Mouse (Mus musculus) heart, embryonic 16.5 days (tissue): ENCODE data around the gene Pwwp2a. TPM values are rescaled to one million over a fixed set of nuclear protein-coding genes. Genes with fewer than 3 reads are reported as not detected.

Experiments used
- ATAC-seq: fragments of 200-750 bp; cut with Nextera tagmentation; replicated peaks from 2 replicates; pipeline ENCODE4 v1.8.0; 2017; ENCODE audit warnings: moderate number of reproducible peaks; ENCODE audit not compliant: insufficient read depth, low FRiP score; ENCODE audit errors: extremely low read depth
- H3K27ac ChIP-seq: fragments of 300-500 bp; sonication (generic); 2 replicates; pipeline ENCODE4 v1.5.1; 2014; ENCODE audit warnings: mild to moderate bottlenecking, low read length, control low read depth, moderate library complexity
- H3K27me3 ChIP-seq: fragments of 300-500 bp; sonication (generic); 2 replicates; pipeline ENCODE4 v1.6.1; 2014; ENCODE audit warnings: low read length, mixed read lengths; ENCODE audit not compliant: control insufficient read depth, insufficient read depth
- H3K36me3 ChIP-seq: fragments of 300-500 bp; sonication (generic); 2 replicates; pipeline ENCODE4 v1.6.1; 2014; ENCODE audit not compliant: control insufficient read depth, insufficient read depth
- H3K4me1 ChIP-seq: fragments of 300-500 bp; sonication (generic); 2 replicates; pipeline ENCODE4 v1.6.1; 2014; ENCODE audit warnings: low read length, mixed read lengths; ENCODE audit not compliant: control insufficient read depth, insufficient read depth
- H3K4me2 ChIP-seq: fragments of 300-500 bp; sonication (generic); 2 replicates; pipeline ENCODE4 v1.6.1; 2014; ENCODE audit warnings: low read depth, mild to moderate bottlenecking, control low read depth, low read length
- H3K4me3 ChIP-seq: fragments of 300-500 bp; sonication (generic); 2 replicates; pipeline ENCODE4 v1.5.1; 2014; ENCODE audit warnings: mild to moderate bottlenecking, control low read depth, low read length
- H3K9ac ChIP-seq: fragments of 300-500 bp; sonication (generic); 2 replicates; pipeline ENCODE4 v1.6.1; 2014; ENCODE audit warnings: low read length, control low read depth
- H3K9me3 ChIP-seq: fragments of 300-500 bp; sonication (generic); replicated peaks from 2 replicates; pipeline ENCODE4 v1.6.1; 2016; ENCODE audit warnings: low read length; ENCODE audit not compliant: control insufficient read depth
- WGBS: fragments of 180-500 bp; shearing (Covaris S2); extraction: QIAGEN DNeasy Blood & Tissue Kit; methylation state at CpG from one replicate; pipeline ENCODE4 v1.1.7; 2014; 5-methylcytosine and 5-hydroxymethylcytosine counted together
- polyA plus RNA-seq: library from polyadenylated mRNA; unstranded; fragments of >200 nt; fragmentation: Nextera tagmentation; extraction: Ambion mirVana; gene quantifications from 2 replicates; pipeline ENCODE4 v1.2.1, GENCODE M21; 2015

Gene Pwwp2a
- polyA plus RNA-seq, 1 experiment from 2014 or later = 15.5 TPM

DNA sequence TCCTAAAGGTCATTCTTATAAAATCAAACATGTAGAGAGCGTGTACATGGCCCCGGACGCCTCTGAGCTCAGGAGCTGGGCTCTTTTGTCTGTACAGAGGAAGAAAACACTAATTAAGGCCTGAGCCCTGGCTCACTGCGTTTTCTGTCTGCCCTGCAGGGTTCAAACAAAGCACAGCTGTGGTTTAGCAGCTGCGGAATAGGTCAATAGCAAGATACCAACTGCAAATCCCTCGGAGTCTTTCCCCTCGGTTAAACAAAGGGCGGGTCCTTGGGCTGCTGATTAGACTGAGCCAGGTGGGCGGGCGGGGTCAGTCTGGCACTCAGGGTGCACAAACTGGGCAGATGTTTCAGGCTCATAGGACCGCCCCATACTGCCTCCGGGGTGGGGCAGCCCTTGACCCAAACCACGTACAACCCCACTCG lies 28.7 kb upstream of the Pwwp2a start:
- H3K27me3 ChIP-seq = no peaks in the 10 kb centered on the region
- H3K36me3 ChIP-seq = no peaks in the 10 kb centered on the region
- no peak overlapping the region for H3K27ac ChIP-seq
- H3K4me1 ChIP-seq = no peaks in the 10 kb centered on the region
- no peaks in the 10 kb centered on the region for H3K9me3 ChIP-seq
- H3K9ac ChIP-seq = no peak overlapping the region
- ATAC-seq = no peak; the same call in 1 of the 2 replicates
- H3K4me3 ChIP-seq = no peak overlapping the region
- H3K4me2 ChIP-seq = no peak overlapping the region
- WGBS = 56% methylated on average over 14 of the region's 14 CpGs

GRCm38 (mm10) chr11:43656464-43656863 lies 25.3 kb upstream of the Pwwp2a start:
- 65% methylated on average over 10 of the region's 10 CpGs for WGBS
- Histone ChIP-seq H3K27ac (no peak overlapping the region), H3K4me1 (no peaks in the 10 kb centered on the region), H3K27me3 (no peaks in the 10 kb centered on the region), H3K4me3 (no peak overlapping the region), H3K9me3 (no peaks in the 10 kb centered on the region), H3K4me2 (no peak overlapping the region), H3K36me3 (no peaks in the 10 kb centered on the region), H3K9ac (no peak overlapping the region)
- ATAC-seq = no peak

DNA sequence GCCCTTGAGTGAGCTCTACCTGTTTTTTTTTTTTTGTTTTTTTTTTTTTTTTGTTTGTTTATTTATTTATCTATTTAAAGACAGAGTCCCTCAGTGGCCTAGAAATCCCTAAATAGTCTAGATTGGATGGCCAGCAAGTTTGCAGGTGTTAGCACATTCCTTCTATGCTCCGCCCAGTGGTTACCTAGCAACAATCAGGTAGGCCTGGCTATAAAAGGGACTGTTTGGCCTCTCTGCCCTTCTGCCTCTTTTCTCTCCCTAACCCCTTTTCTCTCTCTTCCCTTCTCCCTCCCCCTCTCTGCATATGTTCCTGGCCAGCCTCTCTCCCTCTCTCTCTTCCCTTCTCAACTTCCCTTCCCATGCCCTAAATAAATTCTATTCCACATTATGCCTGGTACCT lies 23.8 kb upstream of the Pwwp2a start:
- ATAC-seq = no peak
- no peaks in the 10 kb centered on the region for H3K36me3 ChIP-seq

GRCm38 (mm10) chr11:43667038-43667745 lies 14.6 kb upstream of the Pwwp2a start:
- H3K27me3 ChIP-seq = no peaks in the 10 kb centered on the region
- no peaks in the 10 kb centered on the region for H3K9me3 ChIP-seq
- H3K4me2 ChIP-seq = no peak overlapping the region
- peak overlapping the region; percentile 18; the same call in 1 of the 2 replicates for H3K27ac ChIP-seq
- no peak overlapping the region for H3K4me3 ChIP-seq
- no peak for ATAC-seq
- no peak overlapping the region; the same call in 1 of the 2 replicates for H3K9ac ChIP-seq
- H3K36me3 ChIP-seq = no peaks in the 10 kb centered on the region
- H3K4me1 ChIP-seq = peaks cover 8% of the 10 kb centered on the region
- 70% methylated on average over 19 of the region's 19 CpGs for WGBS

More for the DNA sequence above, 23.8 kb upstream of the Pwwp2a start:
- no peaks in the 10 kb centered on the region for H3K4me1 ChIP-seq
- H3K27me3 ChIP-seq = no peaks in the 10 kb centered on the region
- H3K27ac ChIP-seq = no peak overlapping the region
- H3K4me3 ChIP-seq = no peak overlapping the region
- no peak overlapping the region for H3K4me2 ChIP-seq
- 76% methylated on average over 1 of the region's 1 CpGs for WGBS
- no peak overlapping the region for H3K9ac ChIP-seq
- H3K9me3 ChIP-seq = no peaks in the 10 kb centered on the region

DNA sequence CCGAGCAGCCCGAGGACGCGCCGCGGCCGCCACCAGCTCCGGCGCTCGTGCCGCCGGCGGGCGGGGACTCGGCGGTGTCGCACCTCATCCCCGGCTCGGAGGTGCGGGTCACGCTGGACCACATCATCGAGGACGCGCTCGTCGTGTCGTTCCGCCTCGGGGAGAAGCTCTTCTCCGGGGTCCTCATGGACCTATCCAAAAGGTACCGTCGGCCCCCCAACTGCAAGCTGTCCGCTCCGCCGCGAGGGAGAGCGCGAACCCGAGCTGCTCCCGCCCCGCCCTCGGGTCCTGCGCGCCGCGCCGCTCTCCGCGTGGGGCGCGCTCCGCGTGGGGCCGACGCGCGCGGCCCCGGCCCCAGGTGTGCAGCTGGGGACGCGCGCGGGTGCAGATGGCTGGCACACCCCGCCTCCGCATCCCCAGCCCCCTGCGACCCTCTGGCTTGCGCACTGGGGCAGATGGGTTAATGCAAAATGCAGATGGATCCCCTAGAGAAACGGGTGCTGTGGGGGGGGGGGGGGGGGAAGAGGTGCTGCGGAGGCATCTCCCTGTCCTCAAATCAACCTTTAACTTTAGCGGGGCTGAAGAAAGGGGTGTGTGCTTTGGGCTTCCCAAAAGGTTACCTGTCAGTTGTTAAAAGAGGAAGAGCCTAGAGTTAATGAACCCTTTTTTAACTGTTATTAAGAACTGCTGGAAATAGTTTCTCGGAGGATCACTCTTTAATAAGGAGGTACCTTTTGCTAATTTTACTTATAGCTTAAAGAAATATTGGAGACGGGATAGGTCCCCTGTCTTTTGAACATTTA lies 818 bp downstream of the Pwwp2a start:
- peak overlapping the region; percentile 88 for H3K4me3 ChIP-seq
- H3K9me3 ChIP-seq = no peaks in the 10 kb centered on the region
- peaks cover 7% of the 10 kb centered on the region; the same call in 1 of the 2 replicates for H3K36me3 ChIP-seq

DNA sequence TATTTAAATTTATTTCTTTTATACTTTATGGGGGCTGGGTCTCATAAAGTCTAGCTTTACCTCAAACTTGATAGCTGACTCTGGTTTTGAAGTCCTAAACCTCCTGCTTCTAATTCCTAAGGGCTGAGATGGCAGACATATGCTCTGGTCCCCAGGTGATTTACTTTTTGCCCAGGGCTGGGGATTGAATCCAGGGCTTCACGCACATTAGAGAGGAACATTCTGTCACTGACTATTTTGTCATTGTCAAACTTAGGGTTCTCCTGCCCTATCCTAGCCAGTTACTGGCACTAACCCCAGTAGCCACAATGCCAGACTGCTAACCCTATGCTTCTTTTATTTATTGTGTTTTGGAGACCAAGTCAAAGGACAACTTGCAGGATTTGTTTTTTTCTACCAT lies 7.1 kb downstream of the Pwwp2a start:
- Histone ChIP-seq H3K9ac (no peak overlapping the region), H3K4me2 (no peak overlapping the region), H3K36me3 (peaks cover 39% of the 10 kb centered on the region), H3K27me3 (no peaks in the 10 kb centered on the region), H3K27ac (no peak overlapping the region), H3K9me3 (no peaks in the 10 kb centered on the region), H3K4me3 (no peak overlapping the region), H3K4me1 (peaks cover 2% of the 10 kb centered on the region; the same call in 1 of the 2 replicates)
- WGBS = 96% methylated on average over 1 of the region's 1 CpGs
- no peak for ATAC-seq

More for the DNA sequence above, 818 bp downstream of the Pwwp2a start:
- H3K27me3 ChIP-seq = no peaks in the 10 kb centered on the region
- peaks cover 8% of the 10 kb centered on the region for H3K4me1 ChIP-seq
- 1% methylated on average over 66 of the region's 72 CpGs for WGBS
- H3K9ac ChIP-seq = peak overlapping the region; percentile 90
- peak; percentile 21 for ATAC-seq
- peak overlapping the region; percentile 92 for H3K27ac ChIP-seq
- peak overlapping the region; percentile 90 for H3K4me2 ChIP-seq

DNA sequence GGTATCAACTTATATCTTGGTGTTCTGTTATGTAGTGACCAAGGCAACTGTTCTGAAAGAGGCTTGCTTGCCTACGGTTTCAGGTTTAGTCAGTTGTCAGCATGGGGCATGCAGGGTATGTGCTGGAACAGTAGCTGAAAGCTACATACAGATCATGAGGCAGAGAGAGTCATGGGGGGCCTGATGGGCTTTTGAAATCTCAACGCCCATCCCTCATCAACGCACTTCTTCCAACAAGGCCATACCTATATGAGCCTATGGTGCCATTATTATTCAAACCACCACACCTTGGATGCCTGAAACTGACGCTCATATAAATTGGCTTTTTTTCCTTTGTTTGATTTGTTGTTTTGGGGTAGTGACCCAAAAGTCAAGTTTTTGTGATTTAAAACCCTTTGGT lies 14.8 kb downstream of the Pwwp2a start:
- no peak for ATAC-seq
- Histone ChIP-seq H3K9me3 (no peaks in the 10 kb centered on the region), H3K4me1 (peaks cover 3% of the 10 kb centered on the region; the same call in 1 of the 2 replicates), H3K36me3 (peaks cover 27% of the 10 kb centered on the region), H3K27me3 (no peaks in the 10 kb centered on the region), H3K4me2 (no peak overlapping the region), H3K4me3 (no peak overlapping the region), H3K27ac (no peak overlapping the region), H3K9ac (no peak overlapping the region)
- 90% methylated on average over 4 of the region's 4 CpGs for WGBS

GRCm38 (mm10) chr11:43698621-43699020 lies 16.8 kb downstream of the Pwwp2a start:
- no peak for ATAC-seq
- 76% methylated on average over 5 of the region's 5 CpGs for WGBS
- H3K4me2 ChIP-seq = no peak overlapping the region
- H3K27me3 ChIP-seq = no peaks in the 10 kb centered on the region
- no peak overlapping the region for H3K27ac ChIP-seq
- peaks cover 15% of the 10 kb centered on the region for H3K36me3 ChIP-seq
- H3K9me3 ChIP-seq = no peaks in the 10 kb centered on the region
- H3K4me1 ChIP-seq = peaks cover 5% of the 10 kb centered on the region; the same call in 1 of the 2 replicates
- H3K4me3 ChIP-seq = no peak overlapping the region
- no peak overlapping the region for H3K9ac ChIP-seq

DNA sequence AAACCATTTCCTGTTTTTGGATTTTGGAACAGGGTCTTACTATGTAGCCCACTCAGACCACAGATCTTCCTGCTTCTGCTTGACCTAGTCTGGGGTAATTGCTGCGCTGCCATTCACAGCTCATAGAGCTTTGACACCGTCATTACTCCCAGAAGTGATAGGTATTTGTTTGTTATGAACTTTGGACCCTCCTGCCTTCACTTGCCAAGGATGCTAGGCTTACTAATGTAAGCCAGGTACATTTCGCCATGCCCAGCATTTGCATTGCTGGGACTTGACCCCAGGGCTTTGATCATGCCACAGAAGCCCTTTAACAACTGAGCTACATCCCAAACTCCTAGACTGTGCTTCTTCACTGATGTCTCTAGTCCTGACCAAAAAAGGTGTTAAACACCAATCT lies 18.5 kb downstream of the Pwwp2a start:
- Histone ChIP-seq H3K27me3 (no peaks in the 10 kb centered on the region), H3K36me3 (peaks cover 19% of the 10 kb centered on the region)
- 92% methylated on average over 3 of the region's 3 CpGs for whole genome bisulfite sequencing

More for the DNA sequence above, 18.5 kb downstream of the Pwwp2a start:
- H3K4me3 ChIP-seq = no peak overlapping the region
- peaks cover 8% of the 10 kb centered on the region; the same call in 1 of the 2 replicates for H3K4me1 ChIP-seq
- H3K4me2 ChIP-seq = no peak overlapping the region
- no peak for ATAC-seq
- no peaks in the 10 kb centered on the region for H3K9me3 ChIP-seq
- no peak overlapping the region for H3K9ac ChIP-seq
- no peak overlapping the region for H3K27ac ChIP-seq
